ENCODE assay signal across 8 mouse cellular contexts in genomic region chr17:24488186-24488661, GRCm38 (mm10). TPM values are rescaled to one million over a fixed set of nuclear protein-coding genes. Genes with fewer than 3 reads are reported as not detected.
DNase-seq lines count a peak whose midpoint lies in the region; ATAC-seq and TF ChIP-seq lines count a peak whose summit lies in the region.

TSS of gene Caskin1 (plus strand) at chr17:24488601.

- peak within 1 kb of the TSS; percentile 57 for H3K4me3 ChIP-seq in kidney, embryonic 14.5 days (ENCODE audit: low read length)
- peak within 1 kb of the TSS; percentile 68 for H3K4me3 ChIP-seq in embryonic facial prominence, embryonic 15.5 days (replicated peaks)
- peak within 1 kb of the TSS; percentile 88 for H3K4me3 ChIP-seq in testis, adult 2 months (ENCODE audit: control insufficient read depth, low read depth, low read length)

- H3K4me2 ChIP-seq in kidney, embryonic 14.5 days (replicated peaks; ENCODE audit: low read depth, low read length) = peak within 1 kb of the TSS; percentile 95
- peak within 1 kb of the TSS; percentile 98 for H3K4me2 ChIP-seq in embryonic facial prominence, embryonic 15.5 days (replicated peaks)

- TF ChIP-seq CTCF in testis, adult 2 months (IDR thresholded peaks at IDR 0.05; ENCODE audit: control insufficient read depth, insufficient read depth, insufficient replicate concordance, low read depth, low read length) = no peak

- no peak; the same call in 1 of the 2 replicates for TF ChIP-seq POLR2A in testis, adult 2 months (IDR thresholded peaks at IDR 0.05; ENCODE audit: control insufficient read depth, low read depth, low read length)

- 2% methylated on average over 40 of the region's 45 CpGs for WGBS in kidney, embryonic 14.5 days
- WGBS in embryonic facial prominence, embryonic 15.5 days = 1% methylated on average over 45 of the region's 45 CpGs

- H3K27ac ChIP-seq in kidney, embryonic 14.5 days (ENCODE audit: low read depth, low read length) = no peak within 1 kb of the TSS
- 0 out of 2 replicates have a peak within 1 kb of the TSS, but pooled peaks have one; percentile 34 for H3K27ac ChIP-seq in embryonic facial prominence, embryonic 15.5 days (replicated peaks)
- H3K27ac ChIP-seq in testis, adult 2 months (ENCODE audit: control insufficient read depth, insufficient read depth, low read depth, low read length) = peak within 1 kb of the TSS; percentile 37; the same call in 1 of the 2 replicates

- H3K9me3 ChIP-seq in kidney, embryonic 14.5 days (ENCODE audit: control insufficient read depth, low read length) = no peaks in the 10 kb centered on the region
- H3K9me3 ChIP-seq in embryonic facial prominence, embryonic 15.5 days (replicated peaks) = no peaks in the 10 kb centered on the region

- peaks cover 9% of the 10 kb centered on the region for H3K27me3 ChIP-seq in kidney, embryonic 14.5 days (ENCODE audit: control insufficient read depth, insufficient read depth, low read length)
- peaks cover 23% of the 10 kb centered on the region for H3K27me3 ChIP-seq in embryonic facial prominence, embryonic 15.5 days
- no peaks in the 10 kb centered on the region for H3K27me3 ChIP-seq in testis, adult 2 months (ENCODE audit: control insufficient read depth, insufficient read depth, low read length)

- peak within 1 kb of the TSS; percentile 73 for H3K9ac ChIP-seq in kidney, embryonic 14.5 days (ENCODE audit: low read depth, low read length)
- H3K9ac ChIP-seq in embryonic facial prominence, embryonic 15.5 days = peak within 1 kb of the TSS; percentile 68

- H3K36me3 ChIP-seq in kidney, embryonic 14.5 days (ENCODE audit: control insufficient read depth, insufficient read depth, low read length) = no peaks in the 10 kb centered on the region
- H3K36me3 ChIP-seq in embryonic facial prominence, embryonic 15.5 days = no peaks in the 10 kb centered on the region
- no peaks in the 10 kb centered on the region for H3K36me3 ChIP-seq in testis, adult 2 months (ENCODE audit: control insufficient read depth, insufficient read depth, low read length)

- ATAC-seq in kidney, embryonic 14.5 days (ENCODE audit: low FRiP score, low TSS enrichment) = peak; percentile 51
- peak; percentile 25; the same call in 1 of the 2 replicates for ATAC-seq in embryonic facial prominence, embryonic 15.5 days (ENCODE audit: insufficient number of reproducible peaks, low FRiP score, low TSS enrichment, low read depth)

- H3K4me1 ChIP-seq in kidney, embryonic 14.5 days (ENCODE audit: control insufficient read depth, insufficient read depth, low read length) = peaks cover 6% of the 10 kb centered on the region; the same call in 1 of the 2 replicates
- H3K4me1 ChIP-seq in embryonic facial prominence, embryonic 15.5 days = peaks cover 22% of the 10 kb centered on the region
- peaks cover 8% of the 10 kb centered on the region for H3K4me1 ChIP-seq in testis, adult 2 months (ENCODE audit: control insufficient read depth, insufficient read depth, low read length)

- no peak for DNase-seq in kidney, adult 9 months
- DNase-seq in adrenal gland, postnatal 10 days = peak; percentile 63
- DNase-seq in layer of hippocampus, postnatal 14 days (ENCODE audit: low spot score in 2 of 2) = no peak
- peak; percentile 34 to 43 for DNase-seq in lung, postnatal 4 days
- no peak for DNase-seq in urinary bladder, postnatal 36 days (ENCODE audit: low spot score in 2 of 2)

RNA-seq across cellular contexts. Expression of gene Caskin1, which starts in this region (rescaled TPM):
- polyA plus RNA-seq in kidney, embryonic 14.5 days (2014; fragmentation: Nextera tagmentation; extraction: Ambion mirVana) = 1.6 and 1.8 TPM in 2 replicates
- 10 to 100 TPM; 11.1 to 26.5 TPM for total RNA-seq in adrenal gland, postnatal 10 days (2021)
- polyA plus RNA-seq in embryonic facial prominence, embryonic 15.5 days (2015; fragmentation: Nextera tagmentation; extraction: Ambion mirVana) = 2.5 and 4.0 TPM in 2 replicates
- total RNA-seq in layer of hippocampus, postnatal 14 days (2021) = 100 to 1,000 TPM; 155 to 161 TPM
- polyA plus RNA-seq in testis, adult 2 months (2012; rRNA removed) = 20.6 and 23.9 TPM in 2 replicates

Comparison
In these comparisons a context has a peak if more than half of its experiments do, and no peak if none do; other contexts are left out.
1. RNA of gene Caskin1 (total RNA-seq): 155 to 161 TPM in layer of hippocampus, postnatal 14 days; 11.1 to 26.5 TPM in adrenal gland, postnatal 10 days; every median in the first group is over 4 times any median in the second.
2. DNase-seq: peak in adrenal gland, postnatal 10 days (single experiment) and lung, postnatal 4 days (2 of 2); none in kidney, adult 9 months (single experiment), layer of hippocampus, postnatal 14 days (0 of 2) and urinary bladder, postnatal 36 days (0 of 2).
3. Peak in every context shown above with its lines, with median percentiles within 50 percentile points of each other: H3K4me3 ChIP-seq.